Mouse (Mus musculus) cerebral cortex, adult 2 months (tissue): ENCODE results near the gene Gm5485.

Experiments
- WGBS: fragments of 180-500 bp; shearing (Covaris S2); methylation state at CpG from one replicate; pipeline ENCODE4 v1.1.7; 2018; 5-methylcytosine and 5-hydroxymethylcytosine counted together

Gm5485 gene

DNA sequence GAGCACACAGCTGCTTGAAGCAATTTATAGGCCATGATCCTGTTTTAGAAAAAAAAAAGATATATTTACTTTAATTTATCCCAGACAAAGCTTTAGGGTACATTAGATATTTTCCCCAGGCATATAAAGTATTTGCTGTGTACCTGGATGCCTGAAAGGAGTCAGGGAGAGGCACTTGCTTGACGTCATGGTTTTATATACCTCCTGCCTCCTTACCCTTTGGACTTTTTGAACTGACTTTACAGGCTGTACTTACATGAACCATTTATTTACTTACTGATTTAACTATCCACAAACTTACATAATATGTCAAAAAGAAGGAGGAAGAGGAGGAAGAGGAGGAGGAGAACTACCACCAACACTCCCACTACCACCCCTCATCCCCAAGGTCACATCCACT is at the start of gene Gm5485:
Gm5485 (minus strand) TSS at position 171 of the 400 bp plus-strand sequence.
- WGBS: 92% methylated on average over 1 of the region's 1 CpGs

DNA sequence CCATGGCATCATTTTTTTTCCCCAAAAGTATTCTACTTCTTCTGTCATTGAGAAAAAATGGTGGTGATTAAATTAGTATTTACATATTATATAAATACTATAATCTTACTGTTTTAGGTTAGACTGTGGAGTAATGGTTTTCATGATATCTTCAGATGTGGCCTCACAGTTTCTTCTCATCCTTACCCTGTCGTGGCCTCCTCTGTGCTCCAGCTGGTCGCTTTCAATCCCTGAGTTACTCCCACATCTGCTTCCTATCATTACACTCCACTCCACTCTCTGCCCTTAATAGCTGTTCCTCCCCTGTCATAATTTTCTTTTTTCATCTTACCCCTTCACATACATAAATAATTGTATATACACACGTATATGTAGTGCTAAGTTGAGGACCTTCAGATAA is 41.0 kb upstream of the Gm5485 start:
- 90% methylated on average over 3 of the region's 3 CpGs for WGBS

DNA sequence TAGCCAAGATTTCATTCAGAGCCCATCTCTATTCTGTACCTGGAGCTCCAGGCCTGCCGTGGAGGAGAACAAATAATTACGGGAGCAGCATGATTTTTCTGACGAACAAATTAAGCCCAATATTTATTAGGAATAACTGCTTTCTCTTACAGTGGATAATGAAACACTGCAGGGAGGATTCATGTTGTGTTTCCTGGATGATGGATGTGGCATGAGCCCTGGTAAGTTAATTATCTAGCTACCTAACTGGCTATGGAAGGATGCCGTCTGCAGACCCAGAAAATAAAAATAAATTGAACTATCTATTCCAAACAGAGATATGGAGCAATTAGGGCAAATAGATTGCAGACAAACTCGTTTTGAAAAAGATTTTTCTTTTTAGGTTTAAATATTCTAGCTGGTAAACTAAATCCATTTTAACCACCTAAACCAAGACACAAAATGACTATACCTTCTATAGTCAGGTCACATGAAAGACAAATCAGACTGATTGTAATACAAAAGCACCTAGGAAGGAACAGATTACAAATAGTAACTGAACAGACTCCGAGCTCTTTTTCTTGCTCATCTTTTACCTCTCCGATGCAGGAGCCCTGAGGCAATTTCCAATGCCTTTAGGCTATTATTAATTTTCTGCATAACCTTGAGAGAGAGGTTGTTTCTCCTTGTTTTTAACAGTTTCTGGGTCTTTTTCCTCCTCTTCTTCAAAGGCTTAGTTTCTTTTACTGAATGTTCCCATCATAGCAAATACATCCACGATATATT is 34.1 kb upstream of the Gm5485 start:
- WGBS: 78% methylated on average over 8 of the region's 8 CpGs

DNA sequence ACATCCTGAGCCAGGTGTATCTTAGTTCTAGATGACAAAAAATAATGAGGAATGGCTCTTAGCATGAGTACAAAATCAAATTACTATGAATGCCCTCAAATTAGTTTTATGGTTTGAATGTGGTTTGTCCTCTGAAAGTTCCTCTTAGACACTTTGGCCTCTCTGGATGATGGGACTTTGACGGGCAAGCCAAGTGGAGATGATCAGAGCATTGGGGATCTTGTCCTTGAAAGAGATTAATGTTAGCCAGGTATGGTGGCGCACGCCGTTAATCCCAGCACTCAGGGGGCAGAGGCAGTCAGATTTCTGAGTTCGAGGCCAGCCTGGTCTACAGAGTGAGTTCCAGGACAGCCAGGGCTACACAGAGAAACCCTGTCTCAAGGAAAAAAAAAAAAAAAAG is 32.4 kb upstream of the Gm5485 start:
- WGBS: 95% methylated on average over 5 of the region's 5 CpGs

DNA sequence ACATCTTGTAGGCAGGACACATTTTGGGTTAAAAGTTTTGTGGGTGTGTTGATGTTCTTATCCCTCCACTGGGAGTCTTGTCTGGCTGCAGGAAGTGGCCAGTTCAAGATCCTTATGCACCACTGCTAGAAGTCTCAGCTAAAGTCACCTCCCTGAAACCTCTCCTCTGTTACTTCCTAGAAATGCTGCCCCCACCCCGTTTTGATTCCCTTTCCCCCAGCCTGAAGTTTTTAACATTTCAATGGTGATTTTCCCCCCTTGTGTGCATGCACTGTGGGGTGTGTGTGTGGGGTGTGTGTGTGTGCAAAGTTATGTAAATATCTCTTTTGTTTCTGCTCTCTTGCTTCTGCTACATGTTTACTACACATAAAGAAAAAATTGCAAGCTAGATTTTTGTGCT is 23.2 kb upstream of the Gm5485 start:
- WGBS: 20% methylated on average over 1 of the region's 1 CpGs

DNA sequence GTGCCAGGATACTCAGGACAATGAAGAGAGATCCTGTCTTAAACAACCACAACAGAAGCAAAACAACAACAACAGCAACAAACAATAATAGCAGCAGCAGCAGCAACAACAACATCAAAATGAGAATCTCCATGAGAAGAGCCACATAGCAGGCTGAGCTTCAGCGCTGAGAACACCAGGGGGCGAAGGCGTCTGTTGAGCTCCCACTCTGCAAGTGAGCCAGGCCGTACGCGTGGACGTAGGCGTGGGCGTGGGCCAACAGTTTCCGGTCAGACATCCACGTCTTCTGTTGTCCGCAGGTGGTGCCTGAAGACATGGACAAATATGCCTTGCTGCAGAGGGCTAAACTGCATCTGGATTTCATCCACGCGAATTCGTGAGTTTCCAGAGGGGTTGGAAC is 18.8 kb upstream of the Gm5485 start, which contains the start of gene Morc1:
Morc1 (plus strand) TSS at position 211 of the 400 bp plus-strand sequence.
- WGBS: 85% methylated on average over 15 of the region's 15 CpGs

DNA sequence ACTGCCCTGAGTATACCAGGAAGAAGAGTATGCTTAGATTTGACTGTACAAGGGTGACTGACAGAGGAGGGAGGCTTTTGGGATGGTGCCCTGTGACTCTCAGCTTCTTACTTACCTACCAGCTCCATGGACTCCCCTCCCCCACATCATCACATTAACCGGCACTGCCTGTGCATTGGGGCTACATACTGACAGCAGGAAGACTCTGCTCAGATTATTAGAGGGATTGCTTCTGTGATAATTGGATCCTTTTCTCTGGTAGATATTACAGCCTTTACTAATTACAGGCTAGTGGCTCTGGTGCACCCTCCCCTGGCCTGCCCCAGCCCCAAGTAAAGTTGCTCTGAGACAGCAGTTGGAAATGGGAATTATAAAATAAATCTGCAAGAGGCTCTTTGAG is 17.2 kb upstream of the Gm5485 start:
- 42% methylated on average over 1 of the region's 1 CpGs for WGBS

DNA sequence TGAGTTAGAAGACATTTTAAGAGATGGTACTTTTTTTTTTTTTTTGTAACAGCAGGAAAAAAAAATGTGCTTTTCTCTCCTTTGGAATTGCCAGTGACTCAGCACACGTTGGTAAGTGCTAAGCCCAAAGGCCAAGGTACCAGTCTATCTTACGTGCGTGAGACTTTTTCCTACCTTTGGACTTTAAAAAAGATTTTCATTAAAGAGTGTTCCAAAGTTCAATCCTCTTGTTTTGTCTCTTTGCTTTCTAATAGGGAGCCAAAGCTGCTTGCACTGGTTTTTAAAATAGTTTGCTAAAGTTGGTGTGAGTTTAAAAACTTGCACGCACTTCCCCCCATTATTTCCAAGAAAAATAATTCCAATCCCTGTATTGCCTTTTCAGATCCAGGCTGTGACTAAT is 11.9 kb upstream of the Gm5485 start:
- WGBS: 83% methylated on average over 4 of the region's 4 CpGs

DNA sequence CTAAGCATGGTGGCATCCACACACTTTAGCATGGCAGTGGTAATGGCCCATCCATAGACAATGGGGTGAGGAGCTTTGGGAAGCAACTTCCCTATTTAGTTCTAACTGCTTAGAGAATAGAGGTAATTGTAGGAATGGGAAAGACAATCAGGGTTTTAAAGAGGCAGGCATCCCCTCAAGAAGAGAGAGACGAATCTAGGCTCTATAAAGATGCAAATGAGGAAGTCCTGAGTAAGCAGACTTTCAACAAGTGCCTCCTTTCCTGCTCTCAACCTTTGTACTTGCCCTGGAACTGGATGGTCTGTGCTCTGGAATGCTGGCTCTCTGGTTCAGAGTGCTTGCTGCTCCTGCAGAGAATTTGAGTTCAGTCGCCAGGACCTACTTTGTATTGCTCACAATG is 10.3 kb upstream of the Gm5485 start:
- WGBS: 61% methylated on average over 2 of the region's 2 CpGs

DNA sequence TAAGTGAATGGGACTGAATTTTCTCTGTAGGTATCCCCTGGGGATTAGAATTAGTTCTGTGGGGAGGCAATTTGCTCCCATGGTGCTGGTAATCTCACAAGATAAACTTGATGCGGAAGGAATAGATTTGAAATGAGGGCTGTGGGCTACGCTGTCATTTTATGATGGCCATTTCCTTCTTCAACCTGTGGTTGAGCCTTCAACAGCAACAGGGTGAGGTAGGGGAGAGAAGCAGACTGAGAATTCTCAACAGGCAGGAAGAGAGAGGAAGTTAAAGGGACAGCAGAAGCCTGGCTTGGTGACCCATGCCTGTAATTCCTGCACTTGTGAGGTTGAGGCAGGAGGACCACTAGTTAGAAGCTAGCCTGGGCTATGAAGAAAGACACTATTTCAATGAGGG is 6.8 kb upstream of the Gm5485 start:
- 93% methylated on average over 2 of the region's 2 CpGs for WGBS

DNA sequence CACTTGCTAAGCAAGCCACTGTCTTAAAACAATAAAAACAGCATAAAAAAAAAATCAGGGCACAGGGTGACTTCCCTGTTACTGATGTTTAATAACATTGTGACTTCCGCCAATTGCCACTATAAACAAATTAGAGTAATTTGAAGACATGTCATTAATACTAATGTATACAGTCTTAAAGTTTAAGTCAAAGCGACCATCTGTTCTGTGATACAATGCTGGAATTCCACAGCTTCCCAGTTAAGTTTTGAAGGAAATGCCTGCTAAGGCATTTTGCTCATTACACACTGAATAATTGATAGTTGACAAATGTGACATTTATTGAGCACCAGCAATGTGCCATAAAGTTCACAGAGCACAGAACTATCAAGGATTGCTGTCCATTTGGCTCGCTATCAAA is 6.3 kb upstream of the Gm5485 start:
- 80% methylated on average over 3 of the region's 3 CpGs for WGBS

DNA sequence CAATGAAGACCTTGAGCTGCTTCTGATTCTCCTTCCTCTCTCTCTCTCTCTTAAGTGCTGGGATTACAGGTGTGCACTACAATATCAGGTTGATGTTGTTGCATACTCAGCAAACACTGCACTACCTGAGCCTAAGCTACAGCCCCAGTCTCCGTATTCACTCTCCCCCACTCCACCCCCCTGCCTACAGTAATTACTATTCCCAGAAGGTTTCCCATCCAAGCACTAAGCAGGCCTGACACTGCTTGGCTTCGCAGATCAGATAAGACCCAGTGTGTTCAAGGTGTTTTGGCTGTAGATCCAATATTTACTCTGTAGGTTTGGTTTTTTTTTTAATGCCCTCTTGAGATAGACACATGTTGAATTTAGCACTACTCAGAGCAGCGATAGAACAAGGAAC is 2.1 kb downstream of the Gm5485 start:
- 73% methylated on average over 3 of the region's 3 CpGs for WGBS

DNA sequence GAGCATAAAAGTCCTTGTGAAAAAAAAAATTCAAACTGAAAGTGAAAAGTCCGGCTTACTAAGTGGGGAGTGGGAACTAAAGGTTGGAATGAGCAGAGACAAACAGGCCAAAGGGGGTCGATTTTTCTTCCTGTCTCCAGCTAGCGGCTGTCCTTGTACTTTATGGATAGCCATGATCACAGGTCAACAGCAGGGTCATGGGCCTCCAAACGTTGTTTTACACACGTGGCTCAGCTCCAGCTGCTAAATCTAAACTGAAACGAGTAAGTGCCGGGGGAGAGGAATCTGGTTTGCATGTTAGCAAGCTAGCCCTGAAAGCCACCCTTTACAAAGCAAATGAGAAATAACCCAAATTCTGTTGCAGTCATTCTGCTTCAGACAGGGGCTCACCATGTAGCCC is 2.6 kb downstream of the Gm5485 start:
- WGBS: 69% methylated on average over 7 of the region's 7 CpGs

DNA sequence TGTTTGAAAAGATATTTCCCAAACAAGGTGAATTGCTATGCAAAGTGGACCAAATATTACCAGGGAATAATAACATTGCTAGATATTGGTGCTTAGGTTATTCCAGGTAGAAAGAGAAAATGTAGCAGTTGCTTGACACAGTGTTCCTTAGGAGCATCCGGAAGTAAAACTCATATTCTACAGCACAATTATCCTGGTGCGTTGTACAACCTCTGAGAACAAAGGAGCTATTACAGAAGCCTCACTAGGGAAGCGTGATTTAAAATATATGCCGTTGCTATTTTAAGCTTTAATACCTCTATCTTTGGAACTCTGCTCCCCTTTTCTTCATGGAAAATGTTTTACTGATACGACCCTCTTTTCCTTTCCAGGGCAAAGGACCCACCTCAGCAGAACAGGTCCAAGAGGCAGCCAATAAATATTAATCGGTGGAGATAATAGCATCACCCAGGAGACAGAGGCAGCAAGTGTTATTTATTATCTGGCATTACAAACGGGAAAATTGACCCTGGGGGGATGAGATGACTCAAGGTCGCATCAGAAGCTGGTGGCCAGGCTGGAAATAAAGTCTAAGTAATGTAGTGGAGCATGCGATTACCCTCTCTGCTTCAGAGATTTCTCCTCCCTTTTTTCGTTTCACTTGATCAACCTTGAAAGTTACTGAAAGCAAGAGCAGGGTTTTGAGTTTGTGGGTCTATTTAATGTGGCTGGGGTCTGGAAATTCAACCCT is 6.4 kb downstream of the Gm5485 start:
- whole genome bisulfite sequencing: 78% methylated on average over 10 of the region's 10 CpGs

DNA sequence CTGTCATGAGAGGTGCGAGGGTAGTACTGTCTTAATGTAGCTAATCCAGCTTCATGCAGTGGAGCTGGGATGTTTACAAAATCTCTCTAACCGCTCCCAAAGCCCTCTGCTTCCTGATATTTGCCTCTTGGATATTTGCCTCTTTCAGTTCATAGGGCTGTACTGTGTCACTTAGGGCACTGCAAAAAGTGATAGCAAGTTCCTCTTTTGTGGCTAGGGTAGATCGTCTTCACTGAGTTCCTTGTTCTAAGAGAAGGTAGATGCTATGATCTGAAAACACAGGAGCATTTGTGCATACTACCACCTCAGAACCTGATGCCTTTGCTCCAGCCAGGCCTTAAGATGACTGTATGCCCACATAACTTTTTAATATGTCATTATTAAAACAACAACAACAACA is 8.8 kb downstream of the Gm5485 start:
- 82% methylated on average over 3 of the region's 3 CpGs for WGBS

DNA sequence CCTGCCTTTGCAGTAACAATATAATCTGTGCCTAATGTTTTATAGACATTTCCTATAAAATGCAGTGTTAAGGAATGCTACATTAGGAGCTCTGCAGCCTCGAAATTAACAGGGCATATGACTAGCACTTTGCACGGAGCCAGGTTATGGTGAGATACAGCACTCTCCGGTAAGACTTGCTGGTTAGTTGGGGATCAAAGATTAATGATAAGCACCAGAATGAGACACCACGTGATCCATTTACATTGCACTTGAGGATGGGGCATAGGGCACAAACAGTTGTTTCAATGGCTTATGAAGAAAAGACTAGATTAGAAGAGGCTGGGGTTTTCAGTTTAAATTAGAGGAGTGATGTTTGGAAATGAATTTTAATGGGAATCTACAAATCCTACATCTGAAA is 9.3 kb downstream of the Gm5485 start:
- 89% methylated on average over 4 of the region's 4 CpGs for WGBS

DNA sequence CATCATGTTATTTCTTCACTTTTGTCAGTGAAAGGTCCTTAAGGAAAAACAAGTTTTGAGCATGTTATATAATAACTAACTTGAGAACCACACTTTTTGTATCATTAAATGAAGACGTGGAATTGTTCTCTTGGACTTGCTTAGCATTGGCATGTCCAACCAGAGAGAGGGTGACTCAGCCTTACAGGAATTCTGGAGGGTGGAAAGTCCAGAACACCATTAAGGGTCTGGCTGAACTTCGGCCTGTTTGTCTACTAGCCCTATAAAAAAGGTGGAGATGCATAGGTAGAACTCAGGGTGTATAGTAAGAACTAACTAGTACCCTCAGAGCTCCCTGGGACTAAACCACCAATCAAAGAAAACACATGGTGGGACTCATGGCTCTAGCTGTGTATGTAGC is 16.9 kb downstream of the Gm5485 start:
- WGBS: 78% methylated on average over 2 of the region's 2 CpGs

DNA sequence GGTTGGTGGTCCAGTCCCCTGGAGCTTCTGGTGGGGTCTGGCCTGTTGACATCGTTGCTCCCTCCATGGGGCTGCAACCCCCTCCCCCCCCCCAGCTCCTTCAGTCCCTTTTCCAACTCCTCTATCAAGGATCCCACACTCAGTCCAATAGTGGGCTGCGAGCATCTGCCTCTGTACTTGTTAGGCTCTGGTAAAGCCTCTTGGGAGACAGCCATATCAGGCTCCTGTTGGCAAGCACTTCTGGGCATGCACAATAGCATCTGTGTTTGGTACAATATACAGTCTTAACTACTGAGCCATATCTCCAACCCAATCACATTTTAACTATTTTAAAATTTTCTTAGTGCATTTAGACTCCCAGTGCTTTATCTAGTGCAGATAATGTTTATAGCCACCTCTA is 25.2 kb downstream of the Gm5485 start:
- WGBS: 30% methylated on average over 2 of the region's 2 CpGs

DNA sequence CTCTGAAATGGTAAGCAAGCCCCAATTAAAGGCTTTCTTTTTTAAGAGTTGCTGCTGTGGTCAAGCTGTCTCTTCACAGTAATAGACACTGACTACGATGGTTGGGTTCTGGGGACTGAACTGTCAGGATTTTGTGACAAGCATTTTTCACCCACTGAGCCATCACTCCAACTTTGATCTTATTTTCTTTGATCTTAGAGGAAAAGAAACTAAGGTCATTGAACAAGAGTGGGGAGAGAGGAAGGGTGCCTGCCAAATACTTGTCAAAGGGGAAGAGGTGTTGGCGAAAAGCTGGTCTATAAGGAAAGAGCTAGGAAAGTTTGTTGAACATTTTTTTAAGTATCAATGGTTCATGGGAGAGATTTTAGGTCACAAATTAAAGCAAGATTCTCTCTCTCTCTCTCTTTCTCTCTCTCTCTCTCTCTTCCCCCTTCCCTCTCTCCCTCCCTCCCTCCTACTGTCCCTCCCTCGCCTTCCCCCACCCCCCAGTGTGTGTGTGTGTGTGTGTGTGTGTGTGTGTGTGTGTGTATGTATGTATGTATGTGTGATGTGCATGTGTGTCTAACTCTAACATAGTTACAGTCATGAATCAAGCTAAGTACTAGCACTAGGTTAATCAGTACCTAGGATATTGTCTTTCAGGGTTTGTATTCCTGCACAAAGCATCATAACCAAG is 28.5 kb downstream of the Gm5485 start:
- 73% methylated on average over 3 of the region's 3 CpGs for WGBS

DNA sequence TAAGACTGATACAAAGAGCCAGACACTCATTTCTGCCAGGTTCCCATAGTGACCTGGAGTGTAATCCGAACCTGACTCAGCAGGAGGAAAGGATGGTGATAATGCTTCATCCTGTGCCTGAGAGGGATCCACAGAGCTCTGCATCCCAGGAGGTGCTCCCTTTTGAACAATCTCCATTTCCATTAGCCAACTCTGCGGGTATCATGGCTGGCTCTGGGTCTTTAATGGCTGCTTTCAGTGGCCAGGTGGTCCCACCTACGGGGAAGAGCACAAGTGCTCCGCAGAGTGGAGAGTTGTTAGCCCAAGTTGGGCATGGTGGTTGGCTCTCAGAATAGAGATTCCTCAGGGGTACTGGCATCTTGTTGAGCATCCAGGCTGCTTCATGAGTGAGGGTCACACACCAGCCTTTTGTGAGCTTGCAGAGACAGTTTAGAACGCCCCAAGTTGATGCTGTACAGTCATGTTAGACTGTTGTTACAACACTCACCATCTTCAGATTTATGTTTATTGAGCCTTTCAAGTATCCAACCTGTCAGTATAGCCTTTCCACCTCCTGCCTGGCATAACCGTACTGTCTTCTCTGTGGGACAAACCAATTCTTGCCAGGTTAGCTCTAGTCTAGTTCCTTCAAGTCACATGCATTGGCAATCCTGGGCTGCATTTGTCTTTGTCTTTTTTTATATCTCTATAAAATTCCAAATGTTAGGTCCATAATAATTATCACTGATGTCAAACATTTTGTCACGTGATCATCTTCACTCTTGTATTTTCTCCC is 38.3 kb downstream of the Gm5485 start:
- WGBS: 86% methylated on average over 7 of the region's 7 CpGs

DNA sequence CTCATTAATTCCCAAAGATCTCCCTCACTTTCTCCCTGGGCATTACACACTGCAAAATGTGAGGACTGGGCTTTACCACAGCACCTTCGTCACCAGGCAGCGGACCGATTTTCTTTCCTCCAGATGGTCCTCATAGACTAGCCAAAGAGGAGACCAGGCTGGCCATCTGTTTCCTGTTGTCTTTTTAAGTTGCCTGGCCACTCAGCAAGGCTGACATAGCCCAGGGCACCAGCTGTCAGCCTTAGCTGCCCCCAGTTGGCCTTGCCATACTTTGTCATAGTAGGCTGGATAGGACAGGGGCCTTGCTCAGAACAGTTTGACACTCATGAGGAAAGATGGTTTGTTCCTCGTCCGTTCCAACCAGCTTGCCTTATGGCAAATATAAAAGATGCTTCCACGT is 39.8 kb downstream of the Gm5485 start:
- WGBS: 66% methylated on average over 6 of the region's 6 CpGs

DNA sequence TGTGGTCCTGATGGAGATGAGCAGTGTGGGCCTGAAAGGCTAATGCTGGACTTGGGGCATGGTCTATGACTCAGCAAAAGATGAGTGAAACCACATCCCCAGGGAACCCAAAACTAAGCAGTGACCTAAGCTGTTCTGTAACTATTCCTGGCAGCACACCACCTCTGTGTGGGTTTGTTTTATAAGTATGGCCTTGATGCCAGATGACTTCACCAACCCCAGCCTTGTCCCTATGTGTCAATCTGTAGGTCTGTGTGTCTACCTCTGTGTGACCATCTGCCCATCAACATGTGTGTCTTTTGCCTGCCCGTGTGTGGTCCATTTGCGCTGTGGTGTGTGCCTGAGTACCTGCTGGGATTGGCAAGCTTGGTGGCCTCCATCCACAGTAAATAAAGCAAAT is 44.1 kb downstream of the Gm5485 start:
- WGBS: 99% methylated on average over 2 of the region's 2 CpGs
